12 mouse cellular contexts compared by ENCODE assay signal in the genomic region with DNA sequence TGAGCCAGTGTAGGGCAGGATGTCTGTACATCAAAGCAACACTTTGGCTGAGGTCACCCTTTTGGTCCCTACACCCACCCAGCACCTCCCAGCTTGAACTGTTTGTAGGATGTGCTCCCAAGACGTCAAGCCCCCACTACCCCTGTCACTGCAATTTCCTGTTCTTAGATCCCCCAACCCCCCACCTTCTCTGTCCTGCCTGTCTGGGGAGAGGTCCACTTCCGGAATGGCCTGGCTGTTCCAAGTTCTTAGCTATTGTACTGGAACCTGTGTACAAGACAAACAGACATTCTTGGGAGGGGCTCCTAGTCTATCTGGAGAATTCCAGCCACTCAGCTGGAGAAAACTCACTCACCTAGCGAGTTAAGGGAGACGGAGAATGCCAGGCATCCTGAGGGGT.
DNase-seq lines count a peak whose midpoint lies in the region; ATAC-seq and TF ChIP-seq lines count a peak whose summit lies in the region.
"Had no signal": no experiment of that assay in that cellular context is flagged by ENCODE, and none has a peak within 500 bp of the region (broad histone marks: within the 10 kb centered on the region; RNA-seq: fewer than 3 reads in every experiment).

No protein-coding gene starts in this region.

- H3K36me3 ChIP-seq in heart, adult 2 months (ENCODE audit: control insufficient read depth, insufficient read depth, low read length), result peaks cover 11% of the 10 kb centered on the region
- no peaks in the 10 kb centered on the region for H3K36me3 ChIP-seq in heart, embryonic 16.5 days (ENCODE audit: control insufficient read depth, insufficient read depth)
- H3K36me3 ChIP-seq: neural tube, embryonic 12.5 days had no signal

- no peak for TF ChIP-seq CTCF in heart, adult 2 months (IDR thresholded peaks at IDR 0.05)

- H3K79me2 ChIP-seq in heart, adult 2 months (replicated peaks; ENCODE audit: control insufficient read depth, insufficient read depth, low read length), result peaks cover 5% of the 10 kb centered on the region

- intact Hi-C loops in heart, adult 2 months (cut with DNase I), result no loop called here

- H3K27me3 ChIP-seq in heart, adult 2 months (ENCODE audit: control insufficient read depth, insufficient read depth, low read length), result no peaks in the 10 kb centered on the region
- no peaks in the 10 kb centered on the region for H3K27me3 ChIP-seq in heart, embryonic 16.5 days (ENCODE audit: control insufficient read depth, insufficient read depth, low read length)
- H3K27me3 ChIP-seq: neural tube, embryonic 12.5 days had no signal

- no peak overlapping the region for H3K4me2 ChIP-seq in heart, embryonic 16.5 days (ENCODE audit: low read depth, low read length)
- H3K4me2 ChIP-seq: neural tube, embryonic 12.5 days had no signal

- no peaks in the 10 kb centered on the region for H3K9me3 ChIP-seq in heart, embryonic 16.5 days (replicated peaks; ENCODE audit: control insufficient read depth, low read length)
- H3K9me3 ChIP-seq: neural tube, embryonic 12.5 days had no signal

- H3K27ac ChIP-seq in heart, adult 2 months, result peak overlapping the region; percentile 77
- H3K27ac ChIP-seq in heart, embryonic 16.5 days (ENCODE audit: low read length), result peak overlapping the region; percentile 29
- H3K27ac ChIP-seq: neural tube, embryonic 12.5 days had no signal

- WGBS in heart, adult 2 months, result 39% methylated on average over 4 of the region's 4 CpGs
- WGBS in heart, embryonic 16.5 days, result 34% methylated on average over 4 of the region's 4 CpGs

- no peak for TF ChIP-seq POLR2A in heart, adult 2 months (IDR thresholded peaks at IDR 0.05; ENCODE audit: insufficient read depth, low read depth, low read length)

- H3K9ac ChIP-seq in heart, adult 2 months (ENCODE audit: low read depth, low read length), result no peak overlapping the region
- H3K9ac ChIP-seq in heart, embryonic 16.5 days (ENCODE audit: low read length), result no peak overlapping the region
- H3K9ac ChIP-seq: liver, postnatal 0 days; neural tube, embryonic 12.5 days had no signal

- peak; percentile 21; the same call in 1 of the 2 replicates for ATAC-seq in heart, embryonic 16.5 days (replicated peaks; ENCODE audit: extremely low read depth, insufficient read depth, low FRiP score)
- peak; percentile 43; the same call in 1 of the 2 replicates for ATAC-seq in neutrophil, adult 5-6 weeks (ENCODE audit: extremely low read depth, insufficient number of reproducible peaks, low FRiP score, poor library complexity, severe bottlenecking)
- ATAC-seq: activated CD4-positive, CD25-positive, alpha-beta regulatory T cell, adult 4 months; intestine, postnatal 0 days; liver, postnatal 0 days had no signal

- H3K4me3 ChIP-seq in heart, adult 2 months, result no peak overlapping the region
- H3K4me3 ChIP-seq in heart, embryonic 16.5 days (ENCODE audit: low read length), result no peak overlapping the region
- H3K4me3 ChIP-seq: neural tube, embryonic 12.5 days had no signal

- TF ChIP-seq EP300 in heart, adult 2 months (IDR thresholded peaks at IDR 0.05; ENCODE audit: insufficient read depth, low read depth, low read length), result peak; percentile 97

- DNase-seq in heart, adult 2 months, result peak in 1 of 2 experiments; percentile 56
- DNase-seq in heart, adult 8-10 months (ENCODE audit: low spot score), result no peak
- DNase-seq in CD8-positive naive resting alpha-beta T cell, adult 2 months (ENCODE audit: low read depth in 2 of 2, low spot score in 2 of 2), result peak; percentile 61 to 69
- no peak for DNase-seq in retina, postnatal 1 day
- no peak for DNase-seq in layer of hippocampus, adult 18-20 months (ENCODE audit: low spot score in 2 of 2)
- no peak for DNase-seq in layer of hippocampus, adult 11-12 months (ENCODE audit: low spot score)
- DNase-seq: liver, postnatal 0 days had no signal

- peaks cover 26% of the 10 kb centered on the region for H3K4me1 ChIP-seq in heart, adult 2 months (ENCODE audit: control insufficient read depth, insufficient read depth, low read length)
- peaks cover 57% of the 10 kb centered on the region for H3K4me1 ChIP-seq in heart, embryonic 16.5 days (ENCODE audit: control insufficient read depth, insufficient read depth, low read length)

Comparison
In these comparisons a context has a peak if more than half of its experiments do, and no peak if none do; other contexts are left out.
1. DNase-seq: peak in CD8-positive naive resting alpha-beta T cell, adult 2 months (2 of 2); none in heart, adult 8-10 months (single experiment), retina, postnatal 1 day (single experiment), layer of hippocampus, adult 18-20 months (0 of 2) and layer of hippocampus, adult 11-12 months (single experiment).